Mouse (Mus musculus): ENCODE results near the gene Dapk2. TPM values are rescaled to one million over a fixed set of nuclear protein-coding genes. Genes with fewer than 3 reads are reported as not detected.

Dapk2 gene
- polyA plus RNA-seq, 1 experiment from 2014 or later, result 9.0 TPM

DNA sequence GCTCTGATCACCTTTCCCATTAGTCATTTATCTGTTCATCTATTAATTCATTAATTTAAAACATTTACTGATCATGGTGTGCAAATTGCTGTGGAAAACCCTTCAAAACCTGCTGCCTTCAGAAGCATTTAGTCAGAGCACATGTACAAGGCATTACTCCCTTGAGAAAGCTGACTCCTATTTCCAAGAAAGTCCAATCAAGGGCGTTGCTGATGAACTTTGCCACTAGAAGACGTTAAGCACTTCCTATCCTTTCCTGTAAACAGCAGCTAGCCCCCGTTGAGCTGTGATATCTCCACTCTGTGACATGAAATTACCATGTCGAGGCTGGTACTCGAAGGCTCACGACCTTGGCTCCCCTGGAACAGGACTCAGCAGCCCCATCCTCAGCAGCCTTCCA, 43.6 kb downstream of the Dapk2 start:
- H3K36me3 ChIP-seq (ENCODE audit: control insufficient read depth, insufficient read depth, low read length), result no peaks in the 10 kb centered on the region
- no peak overlapping the region for H3K9ac ChIP-seq (ENCODE audit: low read length)
- DNase-seq (ENCODE audit: low spot score), result no peak
- H3K4me2 ChIP-seq (ENCODE audit: low read depth, low read length, severe bottlenecking), result no peak overlapping the region
- no peak overlapping the region for H3K4me3 ChIP-seq (ENCODE audit: low read depth, low read length)
- no peak for ATAC-seq (replicated peaks; ENCODE audit: low FRiP score)
- H3K27me3 ChIP-seq (ENCODE audit: control insufficient read depth, insufficient read depth, low read length), result no peaks in the 10 kb centered on the region
- no peaks in the 10 kb centered on the region for H3K4me1 ChIP-seq (replicated peaks; ENCODE audit: control insufficient read depth, insufficient read depth, low read length)
- WGBS, result 79% methylated on average over 6 of the region's 6 CpGs
- H3K9me3 ChIP-seq (ENCODE audit: control insufficient read depth, low read length), result no peaks in the 10 kb centered on the region
- no peak overlapping the region for H3K27ac ChIP-seq (ENCODE audit: low read depth, low read length)

DNA sequence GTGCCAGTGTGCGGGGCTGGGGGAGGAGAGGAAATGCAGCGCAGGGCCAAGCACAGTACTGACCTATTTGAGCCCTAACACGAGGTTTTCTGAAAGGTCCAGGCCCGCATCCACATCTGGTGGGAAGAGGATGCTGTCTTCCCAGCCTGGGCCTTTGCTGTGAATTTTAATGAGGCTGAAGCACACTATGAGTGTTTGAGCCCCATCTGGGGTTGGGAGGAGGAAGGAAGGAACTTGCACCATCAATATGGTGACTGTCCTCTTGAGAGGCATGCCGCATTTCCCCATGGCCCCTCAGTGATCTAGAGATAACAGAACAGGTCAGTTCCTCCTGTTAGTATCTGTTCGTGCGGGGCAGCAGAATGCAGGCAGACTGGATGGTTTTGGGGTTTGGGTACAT, 44.4 kb downstream of the Dapk2 start:
- 85% methylated on average over 7 of the region's 7 CpGs for WGBS
- no peaks in the 10 kb centered on the region for H3K4me1 ChIP-seq (replicated peaks; ENCODE audit: control insufficient read depth, insufficient read depth, low read length)
- H3K27ac ChIP-seq (ENCODE audit: low read depth, low read length), result no peak overlapping the region
- no peaks in the 10 kb centered on the region for H3K36me3 ChIP-seq (ENCODE audit: control insufficient read depth, insufficient read depth, low read length)
- no peak overlapping the region for H3K9ac ChIP-seq (ENCODE audit: low read length)
- no peak overlapping the region for H3K4me2 ChIP-seq (ENCODE audit: low read depth, low read length, severe bottlenecking)
- H3K9me3 ChIP-seq (ENCODE audit: control insufficient read depth, low read length), result no peaks in the 10 kb centered on the region
- no peak for DNase-seq (ENCODE audit: low spot score)
- no peak for ATAC-seq (replicated peaks; ENCODE audit: low FRiP score)
- H3K27me3 ChIP-seq (ENCODE audit: control insufficient read depth, insufficient read depth, low read length), result no peaks in the 10 kb centered on the region
- no peak overlapping the region for H3K4me3 ChIP-seq (ENCODE audit: low read depth, low read length)

- 94% methylated on average over 9 of the region's 9 CpGs for WGBS
Measured at GRCm38 (mm10) chr9:66205702-66206101, 47.7 kb downstream of the Dapk2 start.

DNA sequence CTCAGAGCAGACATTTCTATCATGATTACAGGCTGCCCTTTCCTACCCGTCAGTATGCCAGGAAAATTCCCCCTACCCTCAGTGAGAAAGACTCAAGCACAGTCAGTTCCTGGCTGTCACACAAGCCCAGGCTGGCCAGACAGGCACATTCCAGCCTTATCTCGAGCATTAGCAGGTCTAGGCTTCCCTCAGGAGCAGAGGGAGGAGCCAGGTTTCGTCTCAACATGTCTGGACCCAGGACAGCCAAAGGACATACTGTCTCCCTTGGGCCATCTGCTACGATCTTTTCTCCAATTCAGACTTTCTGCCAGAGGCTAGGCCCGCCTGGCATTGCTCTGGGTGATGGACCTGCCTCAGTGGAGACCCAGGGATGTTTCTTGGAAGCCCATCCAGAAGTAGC, 48.8 kb downstream of the Dapk2 start:
- Histone ChIP-seq H3K27me3 (ENCODE audit: control insufficient read depth, insufficient read depth, low read length) (no peaks in the 10 kb centered on the region), H3K9ac (ENCODE audit: low read length) (no peak overlapping the region), H3K36me3 (ENCODE audit: control insufficient read depth, insufficient read depth, low read length) (no peaks in the 10 kb centered on the region), H3K4me1 (replicated peaks; ENCODE audit: control insufficient read depth, insufficient read depth, low read length) (no peaks in the 10 kb centered on the region), H3K27ac (ENCODE audit: low read depth, low read length) (no peak overlapping the region), H3K4me2 (ENCODE audit: low read depth, low read length, severe bottlenecking) (no peak overlapping the region), H3K9me3 (ENCODE audit: control insufficient read depth, low read length) (no peaks in the 10 kb centered on the region), H3K4me3 (ENCODE audit: low read depth, low read length) (no peak overlapping the region)
- no peak for DNase-seq (ENCODE audit: low spot score)
- no peak for ATAC-seq (replicated peaks; ENCODE audit: low FRiP score)
- WGBS, result 83% methylated on average over 5 of the region's 5 CpGs

More at GRCm38 (mm10) chr9:66205702-66206101, 47.7 kb downstream of the Dapk2 start:
- Histone ChIP-seq H3K4me1 (replicated peaks; ENCODE audit: control insufficient read depth, insufficient read depth, low read length) (no peaks in the 10 kb centered on the region), H3K36me3 (ENCODE audit: control insufficient read depth, insufficient read depth, low read length) (no peaks in the 10 kb centered on the region), H3K4me3 (ENCODE audit: low read depth, low read length) (no peak overlapping the region), H3K27me3 (ENCODE audit: control insufficient read depth, insufficient read depth, low read length) (no peaks in the 10 kb centered on the region), H3K9ac (ENCODE audit: low read length) (no peak overlapping the region), H3K9me3 (ENCODE audit: control insufficient read depth, low read length) (no peaks in the 10 kb centered on the region), H3K27ac (ENCODE audit: low read depth, low read length) (no peak overlapping the region), H3K4me2 (ENCODE audit: low read depth, low read length, severe bottlenecking) (no peak overlapping the region)
- no peak for DNase-seq (ENCODE audit: low spot score)
- no peak for ATAC-seq (replicated peaks; ENCODE audit: low FRiP score)

- H3K9ac ChIP-seq (ENCODE audit: low read length), result no peak overlapping the region
- H3K4me3 ChIP-seq (ENCODE audit: low read depth, low read length), result no peak overlapping the region
- 66% methylated on average over 4 of the region's 4 CpGs for WGBS
- H3K4me2 ChIP-seq (ENCODE audit: low read depth, low read length, severe bottlenecking), result no peak overlapping the region
- H3K36me3 ChIP-seq (ENCODE audit: control insufficient read depth, insufficient read depth, low read length), result no peaks in the 10 kb centered on the region
- DNase-seq (ENCODE audit: low spot score) (no peak), ATAC-seq (replicated peaks; ENCODE audit: low FRiP score) (no peak)
- no peak overlapping the region for H3K27ac ChIP-seq (ENCODE audit: low read depth, low read length)
- no peaks in the 10 kb centered on the region for H3K27me3 ChIP-seq (ENCODE audit: control insufficient read depth, insufficient read depth, low read length)
- no peaks in the 10 kb centered on the region for H3K9me3 ChIP-seq (ENCODE audit: control insufficient read depth, low read length)
- peaks cover 8% of the 10 kb centered on the region; the same call in 1 of the 2 replicates for H3K4me1 ChIP-seq (replicated peaks; ENCODE audit: control insufficient read depth, insufficient read depth, low read length)
Measured at GRCm38 (mm10) chr9:66211420-66211819, 53.4 kb downstream of the Dapk2 start.

DNA sequence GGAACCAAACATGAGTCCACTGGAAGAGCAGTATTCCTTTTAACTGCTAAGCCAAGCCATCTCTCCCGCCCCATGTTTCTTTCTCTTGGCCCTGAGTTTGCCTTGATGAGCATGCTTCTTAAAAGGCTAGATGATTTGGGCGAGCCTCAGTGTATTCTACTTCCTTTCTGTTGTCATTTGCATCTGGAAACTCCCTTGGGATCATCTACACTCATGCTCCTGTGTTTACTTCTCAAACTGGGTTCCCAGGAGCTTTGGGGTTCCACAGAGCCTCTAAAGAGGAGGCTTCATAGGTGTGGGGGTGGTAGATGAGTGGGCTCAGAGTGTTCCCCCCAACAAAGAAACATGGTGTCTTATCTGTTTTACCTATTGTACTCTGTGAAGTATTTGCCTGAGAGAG, 54.1 kb downstream of the Dapk2 start:
- DNase-seq (ENCODE audit: low spot score) (no peak), ATAC-seq (replicated peaks; ENCODE audit: low FRiP score) (no peak)
- WGBS, result 81% methylated on average over 2 of the region's 2 CpGs
- Histone ChIP-seq H3K36me3 (ENCODE audit: control insufficient read depth, insufficient read depth, low read length) (no peaks in the 10 kb centered on the region), H3K4me1 (replicated peaks; ENCODE audit: control insufficient read depth, insufficient read depth, low read length) (peaks cover 8% of the 10 kb centered on the region; the same call in 1 of the 2 replicates), H3K4me3 (ENCODE audit: low read depth, low read length) (no peak overlapping the region), H3K9me3 (ENCODE audit: control insufficient read depth, low read length) (no peaks in the 10 kb centered on the region), H3K4me2 (ENCODE audit: low read depth, low read length, severe bottlenecking) (no peak overlapping the region), H3K27me3 (ENCODE audit: control insufficient read depth, insufficient read depth, low read length) (no peaks in the 10 kb centered on the region), H3K9ac (ENCODE audit: low read length) (no peak overlapping the region), H3K27ac (ENCODE audit: low read depth, low read length) (no peak overlapping the region)

GRCm38 (mm10) chr9:66212802-66213201, 54.8 kb downstream of the Dapk2 start:
- Histone ChIP-seq H3K9ac (ENCODE audit: low read length) (no peak overlapping the region), H3K27me3 (ENCODE audit: control insufficient read depth, insufficient read depth, low read length) (no peaks in the 10 kb centered on the region), H3K4me3 (ENCODE audit: low read depth, low read length) (no peak overlapping the region), H3K4me2 (ENCODE audit: low read depth, low read length, severe bottlenecking) (no peak overlapping the region), H3K9me3 (ENCODE audit: control insufficient read depth, low read length) (no peaks in the 10 kb centered on the region), H3K36me3 (ENCODE audit: control insufficient read depth, insufficient read depth, low read length) (no peaks in the 10 kb centered on the region), H3K27ac (ENCODE audit: low read depth, low read length) (no peak overlapping the region), H3K4me1 (replicated peaks; ENCODE audit: control insufficient read depth, insufficient read depth, low read length) (peaks cover 8% of the 10 kb centered on the region; the same call in 1 of the 2 replicates)
- 79% methylated on average over 5 of the region's 5 CpGs for WGBS
- DNase-seq (ENCODE audit: low spot score) (no peak), ATAC-seq (replicated peaks; ENCODE audit: low FRiP score) (no peak)

- Histone ChIP-seq H3K36me3 (ENCODE audit: control insufficient read depth, insufficient read depth, low read length) (no peaks in the 10 kb centered on the region), H3K27me3 (ENCODE audit: control insufficient read depth, insufficient read depth, low read length) (no peaks in the 10 kb centered on the region), H3K4me2 (ENCODE audit: low read depth, low read length, severe bottlenecking) (no peak overlapping the region), H3K9ac (ENCODE audit: low read length) (no peak overlapping the region), H3K4me1 (replicated peaks; ENCODE audit: control insufficient read depth, insufficient read depth, low read length) (peaks cover 8% of the 10 kb centered on the region; the same call in 1 of the 2 replicates), H3K4me3 (ENCODE audit: low read depth, low read length) (no peak overlapping the region), H3K9me3 (ENCODE audit: control insufficient read depth, low read length) (no peaks in the 10 kb centered on the region), H3K27ac (ENCODE audit: low read depth, low read length) (no peak overlapping the region)
- ATAC-seq (replicated peaks; ENCODE audit: low FRiP score) (no peak), DNase-seq (ENCODE audit: low spot score) (no peak)
- WGBS, result 46% methylated on average over 5 of the region's 5 CpGs
Measured at GRCm38 (mm10) chr9:66213386-66214032, 55.5 kb downstream of the Dapk2 start.

DNA sequence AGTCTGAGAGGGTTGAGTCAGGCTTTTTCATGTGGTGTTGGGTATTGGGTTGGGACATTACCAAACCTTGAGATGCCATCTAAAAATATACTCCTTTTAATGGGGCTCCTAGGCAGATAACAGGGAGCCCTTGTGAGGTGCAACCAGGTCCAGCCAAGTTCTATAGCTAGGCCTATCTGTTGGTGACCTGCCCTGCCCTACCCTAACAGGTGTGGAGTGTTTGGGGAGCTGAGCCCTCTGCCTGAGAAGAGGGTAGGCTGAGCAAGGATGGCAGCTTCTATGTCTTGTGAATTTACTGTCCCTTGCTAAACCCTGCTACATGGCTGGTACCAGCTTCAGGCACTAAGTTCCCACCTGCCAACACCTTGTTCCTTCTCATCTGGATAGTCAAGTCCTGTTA, 57.5 kb downstream of the Dapk2 start:
- no peak overlapping the region for H3K27ac ChIP-seq (ENCODE audit: low read depth, low read length)
- H3K27me3 ChIP-seq (ENCODE audit: control insufficient read depth, insufficient read depth, low read length), result no peaks in the 10 kb centered on the region
- H3K4me2 ChIP-seq (ENCODE audit: low read depth, low read length, severe bottlenecking), result no peak overlapping the region
- DNase-seq (ENCODE audit: low spot score) (no peak), ATAC-seq (replicated peaks; ENCODE audit: low FRiP score) (no peak)
- H3K36me3 ChIP-seq (ENCODE audit: control insufficient read depth, insufficient read depth, low read length), result no peaks in the 10 kb centered on the region
- H3K4me1 ChIP-seq (replicated peaks; ENCODE audit: control insufficient read depth, insufficient read depth, low read length), result peaks cover 8% of the 10 kb centered on the region; the same call in 1 of the 2 replicates
- no peak overlapping the region for H3K9ac ChIP-seq (ENCODE audit: low read length)
- H3K9me3 ChIP-seq (ENCODE audit: control insufficient read depth, low read length), result no peaks in the 10 kb centered on the region
- no peak overlapping the region for H3K4me3 ChIP-seq (ENCODE audit: low read depth, low read length)

All from forebrain, embryonic 11.5 days (tissue).